Mouse (Mus musculus) granulocyte monocyte progenitor cell, adult 5-6 weeks (primary cell): ENCODE measurements at regions not wholly inside any gene's neighbourhood (a gene's known extent, or its start where the extent isn't known, plus 50 kb on each side); places are given as distances from the start of the nearest gene placed in this dataset.

Source experiments
- ATAC-seq: replicated peaks from 2 replicates; pipeline ENCODE4 v1.8.0; 2016; ENCODE audit warnings: mild to moderate bottlenecking, moderate TSS enrichment, inconsistent platforms; ENCODE audit not compliant: poor library complexity, severe bottlenecking

- ATAC-seq = peak; percentile 12; the same call in 1 of the 2 replicates
Measured at GRCm38 (mm10) chr6:137931318-137931717, 148.4 kb downstream of the Slc15a5 start.

GRCm38 (mm10) chr6:137923364-137923763, 156.4 kb downstream of the Slc15a5 start:
- no peak for ATAC-seq

- no peak for ATAC-seq
Measured at GRCm38 (mm10) chr6:137918156-137918555, 161.6 kb downstream of the Slc15a5 start.

- ATAC-seq = no peak
Measured at GRCm38 (mm10) chr6:137907836-137908235, 153.5 kb downstream of the Dera start.
